Mouse (Mus musculus) kidney, postnatal 10 days (tissue): ENCODE data around the gene Rassf7.

Experiments used
- DNase-seq: peaks from one replicate; pipeline ENCODE4 v3.0.0; 2021; ENCODE audit warnings: mixed read lengths

Gene Rassf7

GRCm38 (mm10) chr7:141198121-141198520 is 17.5 kb upstream of the Rassf7 start:
- DNase-seq, result no peak

DNA sequence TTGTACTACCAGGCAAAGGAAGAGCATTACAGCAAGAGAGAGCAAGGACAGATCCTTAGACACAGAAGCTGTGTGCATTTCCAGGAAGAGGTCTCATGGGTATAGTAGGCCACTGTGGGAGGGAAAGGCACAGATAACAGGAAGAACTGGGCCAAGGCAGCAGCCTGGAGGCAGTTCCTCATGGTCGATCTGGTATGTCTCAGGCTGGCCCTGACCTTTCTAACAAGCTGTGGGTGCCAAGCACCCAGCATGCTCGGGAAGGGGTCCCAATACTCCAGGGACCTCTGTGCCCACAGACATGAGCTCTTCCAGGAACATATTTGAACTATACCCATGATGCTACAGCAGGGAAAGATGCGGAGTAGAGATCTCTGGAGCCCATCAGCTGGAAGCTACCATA is 11.1 kb upstream of the Rassf7 start:
- DNase-seq, result no peak

DNA sequence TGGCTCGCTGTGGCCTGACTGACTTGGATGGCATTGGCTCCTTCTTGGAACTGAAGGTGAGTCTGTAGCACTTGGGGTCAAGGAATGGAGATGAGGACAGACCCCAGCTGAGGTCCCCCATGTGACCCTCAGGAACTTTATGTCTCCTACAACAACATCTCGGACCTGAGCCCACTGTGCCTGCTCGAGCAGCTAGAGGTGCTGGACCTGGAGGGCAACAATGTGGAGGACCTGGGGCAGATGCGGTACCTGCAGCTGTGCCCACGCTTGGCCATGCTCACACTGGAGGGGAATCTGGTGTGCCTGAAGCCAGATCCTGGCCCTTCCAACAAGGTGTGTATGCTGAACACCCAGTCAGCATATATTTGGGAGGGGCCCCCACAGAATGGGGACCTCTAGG is 10.2 kb upstream of the Rassf7 start:
- DNase-seq, result no peak

DNA sequence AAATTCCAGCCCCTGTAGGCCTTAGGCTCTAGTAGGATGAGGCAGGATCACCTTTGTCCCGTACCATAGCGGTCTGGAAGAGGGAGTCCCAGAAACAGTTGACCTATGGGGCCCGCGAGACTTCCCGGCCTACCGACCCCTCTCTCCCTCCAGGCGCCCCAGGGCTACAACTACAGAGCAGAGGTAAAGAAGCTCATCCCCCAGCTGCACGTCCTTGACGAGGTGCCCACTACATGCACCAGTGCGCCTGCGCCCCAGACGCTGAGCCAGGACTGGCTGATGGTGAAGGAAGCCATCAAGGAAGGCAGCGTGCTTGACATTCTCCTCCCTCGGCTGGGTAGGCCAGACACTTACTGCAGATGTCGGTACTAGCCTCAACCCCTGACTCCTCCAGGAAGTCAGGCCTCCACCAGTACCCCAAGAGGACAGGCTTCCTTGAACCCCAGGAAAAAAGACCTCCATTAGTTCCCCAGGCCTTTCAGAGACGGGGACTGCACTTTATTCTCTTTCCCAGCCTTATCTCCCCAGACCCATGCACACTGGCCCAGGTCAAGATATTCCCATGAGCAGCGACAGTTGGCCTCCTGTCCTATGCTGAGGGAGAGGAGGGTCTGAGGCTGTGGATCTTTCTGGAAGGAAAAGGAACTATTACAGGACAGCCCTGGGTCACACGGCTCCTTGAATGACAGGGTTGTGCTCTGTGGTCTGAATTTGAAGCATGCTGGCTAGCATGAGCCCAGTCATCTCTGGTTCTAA is 9.3 kb upstream of the Rassf7 start:
- no peak for DNase-seq

DNA sequence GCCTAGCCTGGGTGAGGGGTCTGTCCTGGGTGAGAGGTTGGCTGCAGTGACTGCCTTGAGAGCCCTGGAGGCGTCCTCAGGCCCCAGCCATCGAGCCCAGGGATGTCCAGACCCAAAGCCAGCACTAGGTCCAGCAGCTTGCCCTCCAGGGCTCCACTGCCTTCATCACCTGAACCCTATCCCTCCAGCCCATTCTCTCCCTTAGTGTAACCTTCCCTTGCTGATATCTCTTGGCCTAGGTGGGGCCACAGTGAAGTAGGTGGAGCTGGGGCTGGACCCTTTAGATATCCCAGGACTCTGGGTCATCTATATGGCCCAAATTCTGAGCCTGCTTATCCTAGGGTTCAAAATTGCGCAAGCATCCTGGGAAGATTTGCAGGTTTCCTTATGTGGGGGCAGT is 6.1 kb upstream of the Rassf7 start:
- no peak for DNase-seq

DNA sequence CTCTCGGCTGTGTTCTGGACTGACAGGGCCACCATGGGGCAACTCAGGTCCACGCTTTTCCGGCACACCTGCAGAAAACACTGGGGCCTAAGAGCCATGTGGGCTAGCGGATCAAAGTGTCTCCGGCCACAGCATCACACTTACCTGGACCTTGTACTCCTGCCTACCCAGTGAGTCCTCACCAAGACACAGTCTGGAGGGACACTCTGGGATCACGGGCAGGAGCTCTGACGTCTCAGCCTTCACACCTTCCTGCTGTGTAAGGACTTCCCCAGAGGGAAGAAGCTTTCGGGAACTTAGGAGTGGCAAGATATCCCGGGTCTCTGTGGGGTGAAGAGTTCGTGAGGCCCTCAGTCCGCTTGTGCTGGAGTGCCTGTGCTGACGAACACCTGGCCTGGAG is 5.5 kb upstream of the Rassf7 start:
- DNase-seq, result no peak

- no peak for DNase-seq
These were observed 5.0 kb upstream of the Rassf7 start for GRCm38 (mm10) chr7:141210606-141211131.

DNA sequence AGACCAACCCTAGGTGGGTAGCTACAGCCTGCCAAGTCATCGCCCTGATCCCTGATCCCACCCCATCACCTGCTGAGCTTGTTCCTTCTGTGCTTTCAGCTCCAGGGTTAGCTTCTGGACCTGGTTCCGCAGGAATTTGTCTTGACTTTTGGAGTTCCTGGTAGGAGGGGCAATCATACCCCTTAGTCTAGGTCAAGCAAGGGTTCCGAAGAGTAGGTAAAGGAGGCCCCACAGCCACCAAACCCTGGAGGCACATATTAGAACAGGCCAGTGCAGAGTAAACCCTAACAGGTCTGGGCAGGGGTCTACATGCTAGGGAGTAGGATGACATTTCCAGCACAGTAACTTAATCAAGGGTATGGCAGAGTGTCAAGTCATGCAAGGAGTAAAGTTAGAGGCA is 2.5 kb upstream of the Rassf7 start:
- DNase-seq, result no peak

DNA sequence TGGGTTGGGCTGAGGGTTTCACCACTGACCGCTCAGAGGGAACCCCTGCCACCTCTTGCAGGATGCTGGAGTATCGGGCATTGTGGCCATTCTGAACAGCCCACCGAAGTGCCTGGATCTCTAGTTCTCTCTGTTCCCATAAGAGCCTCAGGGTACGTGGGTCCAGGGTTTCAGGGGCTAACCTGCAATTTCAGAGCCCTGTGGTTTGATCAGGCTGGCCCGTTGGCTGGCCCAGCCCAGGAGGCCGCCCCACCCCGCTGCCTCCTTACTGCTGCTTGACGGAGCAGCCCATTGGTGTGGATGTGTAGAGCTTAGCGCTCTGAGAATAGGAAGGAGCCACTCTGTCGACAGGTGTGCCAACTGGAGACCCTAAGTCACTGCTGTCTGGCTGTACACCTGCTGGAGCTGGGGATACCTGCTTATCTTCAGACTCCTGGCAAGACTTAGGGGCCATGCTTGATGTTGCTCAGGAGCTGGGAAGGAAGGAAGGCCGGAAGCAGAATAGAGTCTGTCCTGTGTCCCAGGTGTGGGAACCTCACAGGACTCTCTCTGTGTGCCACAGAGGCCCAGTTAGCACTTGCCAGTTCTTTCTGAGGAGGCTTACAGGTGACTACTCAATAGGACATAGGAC is 1.9 kb upstream of the Rassf7 start, which contains the start of gene Lmntd2:
Gene Lmntd2 (minus strand): TSS at position 476 of the 631 bp plus-strand sequence.
- no peak for DNase-seq

DNA sequence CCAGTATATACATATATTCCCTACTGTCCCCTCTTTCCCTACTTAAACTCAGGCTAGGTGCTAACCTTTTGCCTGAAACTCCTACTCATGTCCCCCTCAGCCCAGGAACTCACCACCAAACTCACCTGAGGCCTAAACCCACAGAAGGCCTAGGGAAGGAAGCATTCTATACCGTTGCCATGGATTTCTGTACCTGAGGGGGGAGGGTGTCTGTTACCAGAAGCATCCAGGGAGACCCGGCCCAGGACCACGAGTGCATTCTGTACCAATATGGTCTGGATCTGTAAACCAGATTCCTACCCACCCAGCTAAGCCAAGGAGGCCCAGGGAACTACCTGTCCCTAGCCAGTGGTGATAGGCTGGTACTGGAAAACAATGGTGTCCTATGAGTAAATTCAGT is 1.4 kb upstream of the Rassf7 start:
- no peak for DNase-seq

DNA sequence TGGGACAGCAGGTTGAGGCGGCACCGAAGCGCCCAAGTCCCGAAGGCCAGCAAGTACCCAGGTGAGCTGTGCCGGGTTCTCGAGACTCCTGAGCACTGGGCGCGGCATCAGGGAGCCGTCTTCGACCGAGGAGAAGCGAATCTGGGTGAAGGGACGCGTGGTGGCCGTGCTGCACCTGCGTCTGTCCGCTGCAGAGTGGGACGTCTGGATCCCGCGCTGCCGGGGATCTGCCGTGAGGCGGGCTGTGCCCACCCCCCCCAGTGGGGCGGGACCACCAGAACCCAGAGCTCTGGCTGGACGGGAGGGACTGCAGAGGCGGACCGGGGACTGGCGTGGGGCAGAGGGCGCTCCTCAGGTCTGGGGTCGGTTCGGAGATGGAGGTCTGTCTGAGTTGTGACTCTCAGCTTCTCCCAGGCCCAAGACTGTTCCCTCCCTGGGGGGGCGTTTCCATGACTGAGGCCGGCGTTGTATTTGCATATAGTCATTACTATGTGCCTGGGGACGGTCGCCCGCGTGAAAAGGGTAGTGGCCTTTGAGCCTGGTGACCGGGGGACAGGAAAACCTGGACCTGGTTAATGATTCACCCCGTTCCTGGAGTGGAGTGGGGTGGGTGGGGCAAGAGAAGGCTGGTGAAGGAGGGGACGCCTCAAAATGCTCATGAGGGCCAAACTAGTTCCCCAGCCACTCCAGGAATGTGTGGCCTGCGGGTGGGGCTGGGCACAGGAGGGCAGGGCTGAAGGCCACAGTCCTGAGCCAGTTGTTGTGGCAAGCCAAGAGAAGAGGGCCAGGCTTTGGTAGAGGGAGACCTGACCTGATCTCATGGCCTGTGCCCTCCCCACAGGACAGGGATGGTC is 447 bp downstream of the Rassf7 start:
- peak; percentile 89 for DNase-seq

- DNase-seq, result no peak
These were observed 1.2 kb downstream of the Rassf7 start for GRCm38 (mm10) chr7:141216894-141217293.

DNA sequence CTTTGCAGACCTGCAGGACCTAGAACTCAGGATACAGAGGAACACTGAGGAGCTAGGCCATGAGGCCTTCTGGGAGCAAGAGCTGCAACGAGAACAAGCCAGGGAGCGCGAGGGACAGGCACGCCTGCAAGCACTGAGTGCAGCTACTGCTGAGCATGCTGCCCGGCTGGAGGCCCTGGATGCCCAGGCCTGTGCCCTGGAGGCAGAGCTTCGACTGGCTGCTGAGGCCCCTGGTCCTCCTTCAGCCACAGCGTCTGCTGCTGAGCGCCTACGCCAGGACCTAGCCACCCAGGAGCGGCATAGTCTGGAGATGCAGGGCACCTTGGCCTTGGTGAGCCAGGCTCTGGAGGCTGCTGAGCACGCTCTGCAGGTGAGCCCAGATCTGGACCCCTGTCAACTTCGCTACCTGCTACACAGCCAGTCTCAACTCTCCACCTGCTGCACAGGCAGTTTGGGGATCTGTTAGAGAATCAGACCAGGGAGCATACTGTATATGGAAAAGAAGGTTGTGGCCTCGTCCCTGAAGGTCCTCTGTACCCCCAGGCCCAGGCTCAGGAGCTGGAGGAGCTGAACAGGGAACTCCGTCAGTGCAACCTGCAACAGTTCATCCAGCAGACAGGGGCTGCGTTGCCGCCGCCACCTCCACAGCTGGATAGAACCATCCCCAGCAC is 1.8 kb downstream of the Rassf7 start:
- no peak for DNase-seq

- DNase-seq, result no peak
These were observed 2.5 kb downstream of the Rassf7 start for GRCm38 (mm10) chr7:141218141-141218540.

DNA sequence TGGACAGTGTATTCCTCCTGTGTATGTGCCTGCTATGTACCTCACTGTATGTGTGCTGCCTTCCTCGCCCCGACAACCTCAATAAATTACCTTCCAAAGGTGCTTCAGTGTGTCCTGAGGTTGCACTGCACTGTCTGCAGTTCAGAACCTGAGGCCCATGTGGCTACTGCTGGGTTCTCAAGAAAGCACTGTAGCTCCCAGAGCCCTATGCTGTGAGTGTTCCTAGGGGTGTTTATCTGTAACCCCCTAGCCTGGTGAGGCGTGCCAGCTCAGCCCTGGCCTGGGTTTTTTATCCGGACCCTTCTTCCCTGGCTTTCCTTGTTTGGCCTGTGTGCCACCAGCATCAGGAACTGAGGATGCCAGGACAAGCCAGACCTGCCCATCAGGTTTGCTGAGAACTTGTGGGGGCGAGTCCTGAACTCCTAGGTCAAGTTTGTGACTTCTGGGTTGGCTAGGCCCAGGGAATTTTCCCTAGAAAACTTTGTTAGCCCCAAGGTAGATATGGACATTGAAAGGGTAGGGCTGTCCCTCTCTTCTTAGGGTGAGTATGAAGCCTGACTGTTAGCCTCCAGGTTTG is 3.0 kb downstream of the Rassf7 start:
- no peak for DNase-seq

DNA sequence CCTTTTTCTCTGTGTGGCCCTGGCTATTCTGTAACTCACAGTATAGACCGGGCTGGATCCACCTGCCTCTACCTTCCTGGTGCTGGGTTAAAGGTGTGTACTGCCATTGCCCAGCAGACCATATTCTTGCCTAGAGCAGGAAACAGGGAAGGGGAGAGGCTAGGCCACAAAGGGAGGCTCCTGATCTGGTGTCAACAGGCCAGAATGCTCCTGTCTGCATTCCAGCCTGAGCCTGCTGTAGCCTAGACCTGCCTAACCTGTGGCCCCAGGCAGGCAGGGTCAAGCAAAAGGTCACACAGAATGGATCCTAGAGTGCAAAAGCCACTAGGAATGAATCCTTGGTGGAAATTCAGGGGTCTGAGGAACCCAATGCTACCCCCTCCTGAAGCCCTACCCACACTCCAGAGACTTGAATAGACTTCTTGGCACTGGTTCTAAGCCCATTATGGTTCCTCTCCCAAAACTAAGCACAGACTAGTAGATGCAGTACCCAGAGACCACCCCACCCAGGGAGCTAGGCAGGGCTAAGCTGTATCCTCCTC is 4.0 kb downstream of the Rassf7 start:
- no peak for DNase-seq

GRCm38 (mm10) chr7:141220377-141220776 is 4.7 kb downstream of the Rassf7 start:
- DNase-seq, result no peak

DNA sequence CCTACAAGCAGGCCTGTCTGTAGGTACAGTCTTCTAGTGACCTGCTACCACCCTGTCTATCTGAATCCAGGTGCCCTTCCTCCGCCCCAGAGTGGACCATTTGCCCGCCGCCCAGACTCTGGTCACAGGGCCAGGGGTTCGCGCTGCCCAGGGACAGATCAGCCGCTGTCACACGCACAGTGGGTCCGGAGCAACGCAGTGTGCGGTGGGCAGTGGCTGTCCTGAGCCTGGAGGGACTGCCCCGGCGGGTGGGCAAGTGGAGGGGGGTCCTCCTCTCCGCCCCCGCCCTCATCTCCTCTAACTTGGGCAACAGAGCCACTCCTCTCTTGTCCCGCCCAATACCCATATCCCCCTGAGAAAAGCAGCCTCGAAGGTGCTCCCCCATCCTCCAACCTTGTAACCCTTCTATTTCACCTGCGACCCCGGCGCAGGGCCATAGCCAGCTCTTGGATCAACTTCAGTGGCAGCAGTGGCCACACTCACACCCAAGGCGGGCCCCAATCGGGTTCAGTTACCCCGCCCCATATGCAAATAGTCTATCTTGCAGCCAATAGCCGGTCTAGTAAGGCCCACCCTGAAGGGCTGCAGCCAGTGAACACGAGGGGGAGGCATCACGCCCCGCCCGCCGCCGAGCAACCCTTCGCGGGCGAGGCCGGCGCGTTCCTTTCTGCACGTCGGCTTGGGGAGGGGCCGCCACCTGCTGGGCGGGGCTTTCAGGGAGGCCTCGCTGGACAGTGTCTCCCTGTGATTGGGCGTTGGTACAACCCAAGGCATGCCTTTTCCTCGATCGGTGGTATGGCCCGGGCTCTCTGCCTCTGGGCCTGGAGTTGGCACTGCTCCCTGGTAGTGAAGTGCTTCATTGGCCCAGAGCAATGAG is 5.8 kb downstream of the Rassf7 start:
- DNase-seq, result peak; percentile 98

DNA sequence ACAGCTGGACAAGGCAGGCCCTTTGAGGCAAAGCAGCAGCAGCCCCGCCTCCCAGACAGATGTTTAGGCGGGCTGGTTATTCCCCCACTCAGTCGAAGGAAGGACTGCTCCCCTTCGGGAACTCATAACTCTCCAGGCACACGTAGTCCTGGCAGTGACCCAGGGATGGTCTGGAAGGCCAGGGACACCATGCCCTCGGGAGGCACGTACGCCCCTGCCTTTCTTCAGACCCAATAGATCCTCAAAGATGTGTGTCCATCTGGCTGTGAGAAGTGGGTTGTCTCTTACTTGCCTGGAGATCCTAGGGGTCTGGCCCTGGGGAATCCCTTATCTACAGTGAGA is 6.4 kb downstream of the Rassf7 start:
- DNase-seq, result no peak

DNA sequence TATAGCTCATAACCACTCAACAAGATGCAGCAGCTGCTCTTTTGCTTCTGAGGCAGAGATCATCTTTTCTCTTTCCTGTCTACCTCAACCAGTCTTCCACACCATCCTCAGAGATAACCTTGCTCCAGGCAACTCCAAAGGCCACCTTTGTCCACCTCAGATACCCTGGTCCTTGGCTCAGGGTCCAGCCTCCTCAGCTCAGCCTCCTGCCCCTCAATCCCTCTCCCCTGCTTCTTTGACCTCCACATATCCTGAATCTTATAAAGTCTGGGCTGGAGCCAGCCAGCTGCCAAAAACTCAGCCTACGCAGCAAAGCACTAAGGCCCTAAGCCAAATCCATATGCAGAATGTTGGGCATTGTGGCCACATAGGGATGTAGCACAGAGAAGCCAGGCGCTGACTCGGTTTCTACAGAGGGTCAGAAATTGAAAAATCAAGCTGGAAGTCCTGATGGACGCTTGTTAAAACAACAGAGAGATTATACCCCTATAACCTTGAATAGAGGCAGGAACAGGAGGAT is 7.1 kb downstream of the Rassf7 start:
- DNase-seq, result no peak

GRCm38 (mm10) chr7:141226535-141226934 is 10.9 kb downstream of the Rassf7 start:
- DNase-seq, result no peak
